Mouse (Mus musculus) myocyte (in vitro differentiated cells): Measurements from ENCODE around the gene Pafah1b2. TPM values are rescaled to one million over a fixed set of nuclear protein-coding genes. Genes with fewer than 3 reads are reported as not detected.

Experiments
- H3K27me3 ChIP-seq: one replicate; pipeline ENCODE4 v1.6.1; 2011; ENCODE audit not compliant: control insufficient read depth, insufficient read depth, insufficient read length
- H3K36me3 ChIP-seq: one replicate; pipeline ENCODE4 v1.6.1; 2011; ENCODE audit not compliant: control insufficient read depth, insufficient read depth
- H3K4me2 ChIP-seq: one replicate; pipeline ENCODE4 v1.6.1; 2011; ENCODE audit warnings: low read depth, control low read depth
- H3K4me3 ChIP-seq: one replicate; pipeline ENCODE4 v1.5.1; 2011; ENCODE audit warnings: mild to moderate bottlenecking, control low read depth, moderate library complexity
- H3K79me2 ChIP-seq: one replicate; pipeline ENCODE4 v1.6.1; 2011; ENCODE audit not compliant: control insufficient read depth, insufficient read depth
- H3ac ChIP-seq: one replicate; pipeline ENCODE4 v1.6.1; 2011; ENCODE audit not compliant: control insufficient read depth, insufficient read length
- CEBPB ChIP-seq: IDR thresholded peaks from 2 replicates; pipeline ENCODE4 v1.6.1; 2011; ENCODE audit warnings: mild to moderate bottlenecking, moderate library complexity; ENCODE audit not compliant: poor library complexity, insufficient read depth, severe bottlenecking
- E2F4 ChIP-seq: IDR thresholded peaks from one replicate; pipeline ENCODE4 v1.6.1; 2011; ENCODE audit warnings: mild to moderate bottlenecking, control low read depth, moderate library complexity; ENCODE audit not compliant: insufficient read depth
- MAX ChIP-seq: IDR thresholded peaks from one replicate; pipeline ENCODE4 v1.6.1; 2011; ENCODE audit warnings: low read depth, mild to moderate bottlenecking, control low read depth
- MYOD1 ChIP-seq, 3 experiments: IDR thresholded peaks; one replicate each; pipeline ENCODE4 v1.6.1; 2011; ENCODE audit warnings: control low read depth in 2 of 3, low read depth in 2 of 3, mild to moderate bottlenecking in 2 of 3, moderate library complexity in 1 of 3; ENCODE audit not compliant: insufficient read length in 2 of 3, control insufficient read depth in 1 of 3
- MYOG ChIP-seq, 3 experiments: IDR thresholded peaks; one replicate each; pipeline ENCODE4 v1.6.1; 2011; ENCODE audit warnings: control low read depth in 2 of 3, low read depth in 2 of 3, mild to moderate bottlenecking in 2 of 3; ENCODE audit not compliant: insufficient read length in 2 of 3, control insufficient read depth in 1 of 3, insufficient read depth in 1 of 3
- POLR2A ChIP-seq: IDR thresholded peaks from one replicate; pipeline ENCODE4 v1.6.1; 2011; ENCODE audit warnings: low read depth, mild to moderate bottlenecking, control low read depth, moderate library complexity; ENCODE audit not compliant: insufficient read length
- POLR2AphosphoS2 ChIP-seq: IDR thresholded peaks from one replicate; pipeline ENCODE4 v1.6.1; 2011; ENCODE audit warnings: low read depth, control low read depth; ENCODE audit not compliant: insufficient read length
- REST ChIP-seq: IDR thresholded peaks from one replicate; pipeline ENCODE4 v1.6.1; 2011; ENCODE audit warnings: mild to moderate bottlenecking, control low read depth, moderate library complexity; ENCODE audit not compliant: insufficient read depth, insufficient read length
- SRF ChIP-seq: IDR thresholded peaks from one replicate; pipeline ENCODE4 v1.6.1; 2011; ENCODE audit warnings: low read depth; ENCODE audit not compliant: control insufficient read depth, insufficient read length
- TCF12 ChIP-seq: IDR thresholded peaks from one replicate; pipeline ENCODE4 v1.6.1; 2011; ENCODE audit warnings: mild to moderate bottlenecking, control low read depth; ENCODE audit not compliant: poor library complexity, insufficient read depth, severe bottlenecking
- TCF3 ChIP-seq: IDR thresholded peaks from one replicate; pipeline ENCODE4 v1.6.1; 2011; ENCODE audit warnings: low read depth, control low read depth; ENCODE audit not compliant: insufficient read length
- USF1 ChIP-seq: IDR thresholded peaks from one replicate; pipeline ENCODE4 v1.6.1; 2011; ENCODE audit warnings: low read depth, mild to moderate bottlenecking, control low read depth, moderate library complexity
- polyA plus RNA-seq: library from polyadenylated mRNA; unstranded; fragments of >200 nt; fragmentation: generic; extraction: Trizol; gene quantifications from one replicate; pipeline ENCODE4 v1.2.1, GENCODE M21; 2012; ENCODE audit warnings: missing spikeins

Gene Pafah1b2
- polyA plus RNA-seq, 1 experiment, result 86.8 TPM

DNA sequence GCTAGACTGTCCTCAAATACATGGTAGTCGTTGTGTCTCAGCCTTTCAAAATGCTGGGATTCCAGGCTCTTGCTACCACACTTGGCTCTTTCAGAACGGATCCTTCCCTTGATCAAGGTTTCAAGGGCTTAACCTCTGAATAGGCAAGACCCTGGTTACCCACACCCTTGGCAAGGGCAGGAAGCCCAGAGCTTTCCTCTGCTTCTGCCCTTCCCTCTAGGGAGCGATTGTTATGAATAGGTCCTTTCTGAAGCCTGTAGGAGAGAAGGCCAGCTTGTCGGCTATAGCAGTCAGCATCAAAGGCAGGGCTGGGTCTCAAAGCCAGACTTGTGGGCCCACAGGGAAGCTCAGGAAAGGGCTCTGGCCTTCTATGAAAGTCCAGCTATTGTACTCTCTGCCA lies 53.6 kb downstream of the Pafah1b2 start:
- H3K79me2 ChIP-seq, result peaks cover 6% of the 10 kb centered on the region
- peaks cover 19% of the 10 kb centered on the region for H3K36me3 ChIP-seq
- TF ChIP-seq USF1, result no peak
- TF ChIP-seq POLR2AphosphoS2, result no peak
- no peak for TF ChIP-seq E2F4
- TF ChIP-seq REST, result no peak
- no peak for TF ChIP-seq MYOG (IDR thresholded peaks at IDR 0.05; ENCODE audit: control insufficient read depth in 1 of 3, insufficient read depth in 1 of 3, insufficient read length in 2 of 3, low read depth in 2 of 3)
- no peak for TF ChIP-seq SRF
- no peak for TF ChIP-seq TCF12
- H3K4me2 ChIP-seq, result no peak overlapping the region
- no peak overlapping the region for H3ac ChIP-seq
- no peaks in the 10 kb centered on the region for H3K27me3 ChIP-seq
- H3K4me3 ChIP-seq, result no peak overlapping the region

DNA sequence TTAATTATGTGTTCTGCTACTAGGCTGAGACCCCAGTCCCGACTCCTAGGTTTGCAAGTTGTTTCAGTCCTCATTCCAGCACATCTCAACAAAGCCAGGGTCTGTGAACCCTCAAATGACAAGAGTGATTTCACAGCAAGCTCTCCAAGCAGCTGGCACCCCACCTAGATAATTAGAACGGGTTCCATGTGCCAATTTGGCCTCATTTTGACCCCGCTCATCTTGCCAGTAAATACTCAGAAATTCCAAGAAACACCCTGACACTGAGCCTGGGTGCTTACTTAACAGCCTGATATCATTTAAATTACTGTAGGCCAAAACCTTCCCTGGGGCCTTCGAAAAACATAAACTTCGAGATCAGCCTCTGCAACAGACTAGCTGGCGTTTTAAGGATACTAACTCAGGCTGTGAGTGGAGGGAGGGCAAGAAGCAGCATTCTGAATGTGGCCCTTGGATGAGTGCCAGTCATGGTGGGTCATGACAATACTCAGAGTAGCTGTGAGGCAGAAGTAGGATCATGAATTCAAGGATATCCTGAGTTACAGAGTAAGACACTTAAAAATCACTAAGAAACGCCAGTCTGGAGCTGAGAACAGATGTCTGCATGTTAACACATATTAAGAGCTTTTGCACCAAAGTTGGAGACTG lies 54.3 kb downstream of the Pafah1b2 start:
- TF ChIP-seq USF1 (no peak), TCF3 (no peak), TCF12 (no peak), MYOG (IDR thresholded peaks at IDR 0.05; ENCODE audit: control insufficient read depth in 1 of 3, insufficient read depth in 1 of 3, insufficient read length in 2 of 3, low read depth in 2 of 3) (no peak), REST (no peak), POLR2AphosphoS2 (no peak), SRF (no peak), MAX (no peak), POLR2A (no peak), E2F4 (no peak), MYOD1 (IDR thresholded peaks at IDR 0.05; ENCODE audit: control insufficient read depth in 1 of 3, insufficient read length in 2 of 3, low read depth in 2 of 3) (no peak), CEBPB (no peak)
- no peak overlapping the region for H3K4me2 ChIP-seq
- no peak overlapping the region for H3K4me3 ChIP-seq

DNA sequence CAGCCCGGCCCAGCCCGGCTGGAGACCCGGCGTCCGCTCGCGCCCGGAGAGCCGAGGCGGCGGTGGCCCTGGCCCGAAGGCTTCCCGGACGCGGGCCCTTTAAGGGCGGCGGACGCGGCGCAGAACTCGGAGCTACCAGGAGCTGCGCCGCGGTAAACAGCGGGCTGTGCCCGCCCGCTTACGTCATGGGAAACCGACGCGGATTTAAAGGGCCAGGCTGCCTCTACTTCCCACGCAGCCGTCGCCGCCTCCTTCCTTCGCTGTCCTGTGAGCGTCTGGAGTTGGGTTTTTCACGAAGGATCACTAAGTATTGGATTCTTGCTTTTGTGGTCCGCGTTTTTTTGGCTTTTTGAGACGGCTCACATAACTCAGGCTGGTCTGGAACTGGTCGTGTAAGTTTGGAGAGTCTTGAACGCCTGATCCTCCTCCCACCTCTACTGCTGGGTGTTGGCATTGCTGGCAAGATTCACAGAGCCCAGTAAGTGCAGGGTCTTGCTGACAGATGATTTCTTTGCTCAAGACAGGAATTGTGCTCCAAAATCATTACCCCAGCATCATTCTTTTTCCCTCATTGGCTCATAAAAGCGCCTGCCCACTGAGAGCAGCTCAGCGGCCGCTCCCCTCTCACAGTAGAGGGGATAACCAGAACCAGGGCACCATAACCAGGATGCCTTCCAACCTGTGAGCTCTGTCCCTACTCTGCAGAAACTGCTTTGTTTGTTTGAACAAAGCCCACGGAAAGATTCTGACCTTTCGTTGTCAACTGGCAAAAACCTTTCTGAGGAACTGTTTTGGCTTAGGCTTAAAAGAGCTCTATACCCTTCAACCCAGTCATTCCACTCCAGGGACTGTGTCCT lies 57.2 kb downstream of the Pafah1b2 start, which contains the start of gene Sidt2:
TSS of gene Sidt2 (minus strand) at position 152 of the 857 bp plus-strand sequence.
- TF ChIP-seq E2F4 (no peak), REST (no peak), TCF3 (no peak), MAX (no peak), SRF (no peak), POLR2A (peak; percentile 37), MYOG (IDR thresholded peaks at IDR 0.05; ENCODE audit: control insufficient read depth in 1 of 3, insufficient read depth in 1 of 3, insufficient read length in 2 of 3, low read depth in 2 of 3) (no peak), POLR2AphosphoS2 (peak; percentile 23), CEBPB (no peak), TCF12 (no peak)
- no peaks in the 10 kb centered on the region for H3K27me3 ChIP-seq
- peak within 1 kb of the TSS; percentile 94 for H3K4me2 ChIP-seq
- peaks cover 17% of the 10 kb centered on the region for H3K79me2 ChIP-seq
- peaks cover 10% of the 10 kb centered on the region for H3K36me3 ChIP-seq
- H3ac ChIP-seq, result peak within 1 kb of the TSS; percentile 83
- H3K4me3 ChIP-seq, result peak within 1 kb of the TSS; percentile 73

More for the DNA sequence above, 54.3 kb downstream of the Pafah1b2 start:
- Histone ChIP-seq H3ac (no peak overlapping the region), H3K27me3 (no peaks in the 10 kb centered on the region), H3K79me2 (peaks cover 13% of the 10 kb centered on the region), H3K36me3 (peaks cover 12% of the 10 kb centered on the region)

DNA sequence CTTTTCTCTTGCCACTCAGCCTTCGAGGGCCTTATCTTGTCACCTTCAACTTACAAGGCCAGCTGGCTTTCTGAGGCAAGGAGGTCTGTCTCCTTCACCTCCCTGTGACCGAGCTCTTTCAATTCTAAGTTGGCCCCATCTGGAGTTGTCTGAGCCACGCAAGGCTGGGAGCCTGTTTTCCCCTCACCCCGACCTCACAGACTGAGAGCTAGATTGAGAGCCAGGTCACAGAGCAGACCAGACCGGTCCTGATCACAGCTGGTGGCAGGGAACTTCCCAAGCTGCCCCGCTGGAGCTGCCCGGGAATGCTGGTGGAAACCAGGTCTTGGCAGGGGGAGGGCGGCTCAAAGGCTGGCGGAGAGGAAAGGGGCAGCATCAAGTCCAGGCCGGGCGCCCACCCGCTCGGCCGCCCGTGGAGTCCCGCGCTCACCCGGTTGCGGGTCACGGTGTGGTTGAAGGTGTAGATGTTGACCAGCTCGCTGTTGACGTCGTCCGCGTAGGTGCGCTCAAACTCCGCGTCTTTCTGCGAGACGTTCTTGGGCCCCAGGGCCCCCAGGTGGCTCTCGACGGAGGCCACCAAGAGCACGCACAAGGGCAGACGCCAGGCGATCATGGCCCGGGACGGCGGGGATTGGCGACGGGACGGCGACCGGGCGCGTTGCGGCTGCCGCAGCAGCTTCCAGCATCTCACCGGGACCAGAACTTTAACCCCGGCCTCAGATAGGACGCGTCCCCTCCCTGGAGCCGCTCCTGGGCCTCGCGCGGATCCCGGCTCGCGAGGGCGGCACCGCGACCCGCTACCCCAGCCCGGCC lies 58.0 kb downstream of the Pafah1b2 start:
- Histone ChIP-seq H3K79me2 (peaks cover 17% of the 10 kb centered on the region), H3K4me2 (peak overlapping the region; percentile 94), H3K27me3 (no peaks in the 10 kb centered on the region), H3K36me3 (peaks cover 19% of the 10 kb centered on the region), H3ac (peak overlapping the region; percentile 83), H3K4me3 (peak overlapping the region; percentile 73)
- TF ChIP-seq TCF3 (no peak), TCF12 (no peak), REST (no peak), MYOG (IDR thresholded peaks at IDR 0.05; ENCODE audit: control insufficient read depth in 1 of 3, insufficient read depth in 1 of 3, insufficient read length in 2 of 3, low read depth in 2 of 3) (peak in 1 of 3 experiments; percentile 22), SRF (no peak), USF1 (no peak), MAX (no peak), CEBPB (no peak), E2F4 (no peak), POLR2A (peak; percentile 30), MYOD1 (IDR thresholded peaks at IDR 0.05; ENCODE audit: control insufficient read depth in 1 of 3, insufficient read length in 2 of 3, low read depth in 2 of 3) (no peak), POLR2AphosphoS2 (no peak)
